Mouse (Mus musculus) heart, postnatal 25 days (tissue): Measurements from ENCODE around the gene Slco1a5. TPM values are rescaled to one million over a fixed set of nuclear protein-coding genes. Genes with fewer than 3 reads are reported as not detected.

Experiments
- total RNA-seq, 2 experiments: library from RNA; stranded (reverse); gene quantifications; 2 replicates each; pipeline ENCODE4 v1.2.3; 2021

Slco1a5 gene
- total RNA-seq, 2 experiments from 2014 or later, result not detected

Other genes with a start within 250 kb of the Slco1a5 start
- gene Slco1a6, start 114.5 kb downstream of the Slco1a5 start, total RNA-seq, result not detected
- gene Iapp, start 24.6 kb downstream of the Slco1a5 start, total RNA-seq, result not detected
- gene Pyroxd1, start 22.7 kb upstream of the Slco1a5 start, total RNA-seq, result 10 to 100 TPM in 1 of 2 experiments, 1 to 10 TPM in 1; 8.6 to 10.4 TPM
- 1 to 10 TPM; 6.8 to 9.0 TPM for gene Recql, start 64.1 kb upstream of the Slco1a5 start, total RNA-seq
- gene Golt1b, start 64.2 kb upstream of the Slco1a5 start, total RNA-seq, result 10 to 100 TPM; 15.2 to 21.6 TPM
- gene Spx, start 90.5 kb upstream of the Slco1a5 start, total RNA-seq, result not detected
- gene Gys2, start 150.1 kb upstream of the Slco1a5 start, total RNA-seq, result under 1 TPM in 1 of 2 experiments, not detected in 1; 0.08 TPM
- 1,000 to 10,000 TPM; 2,652 to 2,667 TPM for gene Ldhb, start 185.0 kb upstream of the Slco1a5 start, total RNA-seq
- 10 to 100 TPM; 26.3 to 32.4 TPM for gene Kcnj8, start 248.6 kb upstream of the Slco1a5 start, total RNA-seq